Mouse (Mus musculus): Measurements from ENCODE around the gene Dynlt1b.
"Not testable (repeated sequence)": the region's sequence is repeated elsewhere in the genome, so short reads cannot be mapped to it uniquely, and the experiment has no call there.

The Dynlt1b gene

DNA sequence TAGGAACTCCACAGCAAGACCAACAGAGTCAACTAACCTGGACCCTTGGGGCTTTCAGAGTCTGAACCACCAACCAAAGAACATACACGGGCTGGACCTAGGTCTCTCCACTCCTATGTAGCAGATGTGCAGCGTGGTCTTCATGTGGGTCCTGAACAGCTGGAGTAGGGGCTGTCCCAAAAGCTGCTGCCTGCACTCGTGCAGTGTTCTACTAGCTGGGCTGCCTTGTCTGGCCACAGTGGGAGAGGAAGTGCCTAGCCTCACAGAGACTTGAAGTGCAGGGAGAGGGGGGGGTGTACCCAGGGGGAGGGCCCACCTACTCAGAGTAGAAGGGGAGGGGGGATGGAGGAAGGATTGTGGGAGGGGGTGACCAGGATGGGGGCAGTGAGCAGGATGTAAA lies 7.1 kb upstream of the Dynlt1b start:
- DNase-seq (ENCODE audit: low spot score in 2 of 2): not testable (repeated sequence)

DNA sequence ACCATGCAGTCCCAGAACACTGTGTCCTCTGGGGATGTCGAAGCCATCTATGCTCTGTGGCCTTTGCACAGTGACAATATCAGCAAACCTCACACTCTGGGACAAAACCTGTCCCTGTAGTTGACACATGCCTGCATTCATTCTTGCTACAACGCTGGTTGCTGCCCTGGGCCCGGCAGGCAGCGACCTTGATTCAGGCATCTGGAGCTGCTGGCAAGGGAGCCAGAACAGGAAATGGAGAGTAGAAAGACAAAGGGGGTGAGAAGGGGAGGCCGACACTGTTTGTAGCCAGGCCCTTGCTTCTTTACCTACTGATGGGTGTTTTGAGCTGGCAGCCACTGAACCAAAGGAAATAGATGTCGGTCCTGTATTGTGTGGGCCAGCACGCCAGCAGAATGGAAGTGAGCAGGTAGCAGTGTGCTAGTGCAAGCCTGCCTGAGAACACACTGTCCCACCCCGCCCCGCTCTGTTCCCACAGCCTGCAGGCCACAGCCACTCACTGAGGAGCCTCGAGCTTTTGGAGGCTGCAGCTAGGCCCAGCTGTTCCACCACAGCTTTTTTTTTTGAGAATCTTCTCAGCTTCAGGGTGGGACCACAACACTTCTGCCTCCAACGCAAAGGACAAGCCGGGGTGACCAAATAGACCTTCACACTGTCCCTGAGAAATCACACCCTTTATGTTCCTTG lies 5.5 kb upstream of the Dynlt1b start:
- DNase-seq (ENCODE audit: low spot score in 2 of 2): not testable (repeated sequence)

DNA sequence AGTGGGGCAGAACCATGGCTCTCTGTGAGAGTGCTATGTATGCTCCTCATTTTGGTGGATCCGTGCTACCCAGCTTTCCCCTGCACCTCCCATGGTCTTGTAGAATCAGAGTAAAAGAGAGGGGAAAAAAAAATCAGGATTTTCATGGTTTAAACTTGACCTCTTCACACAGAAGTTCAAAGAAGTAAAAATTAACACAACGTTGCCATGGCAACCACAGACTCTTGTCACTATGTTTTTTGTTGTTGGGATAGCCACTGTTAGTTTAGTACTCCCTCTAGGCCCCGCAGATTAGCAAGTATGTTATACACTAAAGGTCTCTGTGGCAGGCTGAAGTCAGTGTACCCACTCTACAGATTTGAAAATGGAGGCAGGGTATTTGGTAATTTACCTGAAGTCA lies 4.6 kb upstream of the Dynlt1b start:
- not testable (repeated sequence) for DNase-seq (ENCODE audit: low spot score in 2 of 2)

DNA sequence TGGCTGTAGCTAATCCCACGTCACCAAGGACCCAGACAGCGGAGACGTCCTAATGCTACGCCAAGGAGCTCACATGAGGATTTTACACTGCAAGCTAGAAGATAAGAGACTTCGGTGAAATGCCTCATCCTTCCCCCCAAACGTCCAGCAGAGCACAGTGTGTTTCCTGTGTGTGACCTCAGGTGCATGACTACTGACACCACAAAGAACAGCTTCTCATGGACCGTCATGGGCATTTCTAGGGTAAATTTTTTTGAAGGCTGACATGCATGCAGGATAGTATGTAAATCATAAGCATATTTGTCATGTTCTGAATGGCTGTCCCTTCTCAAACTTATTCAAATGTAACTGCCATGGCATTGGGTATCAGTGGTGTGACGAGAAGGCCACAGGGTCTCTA lies 3.0 kb upstream of the Dynlt1b start:
- not testable (repeated sequence) for DNase-seq (ENCODE audit: low spot score in 2 of 2)

DNA sequence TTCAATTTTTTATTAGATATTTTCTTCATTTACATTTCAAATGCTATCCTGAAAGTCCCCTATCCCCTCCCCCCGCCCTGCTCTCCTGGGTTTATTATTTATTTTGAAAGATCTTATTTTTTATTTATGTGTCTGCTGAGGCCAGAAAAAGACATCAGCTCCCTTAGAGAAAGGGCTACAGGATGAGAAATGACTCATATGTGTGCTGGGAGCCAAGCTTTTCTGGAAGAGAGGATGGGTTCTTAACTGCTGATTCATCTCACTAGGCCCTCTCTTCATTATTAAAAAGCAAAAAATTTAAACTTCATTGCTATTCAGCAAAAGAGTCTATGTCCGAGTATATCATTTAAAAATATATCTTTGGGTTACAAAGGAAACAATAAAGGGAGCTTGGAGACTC lies 986 bp upstream of the Dynlt1b start:
- not testable (repeated sequence) for DNase-seq (ENCODE audit: low spot score in 2 of 2)

DNA sequence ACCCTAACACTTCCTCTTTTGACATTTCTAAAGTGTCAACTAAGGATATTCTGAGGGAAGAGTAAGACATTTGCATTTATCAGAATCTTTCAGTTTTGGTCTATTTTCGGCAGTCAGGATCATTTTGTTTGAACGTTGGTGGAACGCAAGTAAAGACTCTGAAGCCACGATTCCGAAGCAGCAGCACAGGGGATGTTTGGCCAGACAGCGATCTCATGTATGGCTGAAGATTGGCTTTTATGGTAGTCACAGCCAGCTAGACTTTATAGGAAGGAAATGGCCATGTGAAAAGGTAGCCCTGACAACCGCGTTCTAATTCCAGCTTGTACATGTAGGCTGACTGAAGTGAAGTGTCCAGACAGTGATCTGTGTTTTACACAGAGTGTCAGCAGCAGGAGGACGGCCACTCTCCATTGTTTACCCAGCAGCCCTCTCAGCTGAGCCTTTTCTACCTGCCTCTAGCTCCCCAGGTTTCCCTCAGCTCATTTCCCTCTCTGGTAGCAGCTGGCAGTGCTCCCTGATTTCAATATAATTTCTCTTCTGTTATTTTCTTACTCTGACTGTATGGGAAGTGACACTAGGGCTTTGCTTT lies 594 bp downstream of the Dynlt1b start:
- not testable (repeated sequence) for DNase-seq (ENCODE audit: low spot score in 2 of 2)

DNA sequence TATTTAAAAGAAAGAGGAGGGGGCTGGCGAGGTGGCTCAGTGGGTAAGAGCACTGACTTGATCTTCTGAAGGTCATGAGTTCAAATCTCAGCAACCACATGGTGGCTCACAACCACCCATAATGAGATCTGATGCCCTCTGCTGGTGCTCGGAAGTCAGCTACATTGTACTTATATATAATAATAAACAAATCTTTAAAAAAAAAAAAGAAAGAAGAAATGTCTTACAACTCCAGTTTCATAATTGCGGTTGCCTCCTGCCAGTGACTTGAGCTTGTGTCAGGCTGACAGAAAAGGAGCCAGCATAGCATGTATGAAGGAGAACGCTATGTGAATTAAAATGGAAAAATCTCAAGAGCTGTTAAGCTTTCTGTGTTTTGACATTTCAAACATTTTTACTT lies 2.5 kb downstream of the Dynlt1b start:
- DNase-seq (ENCODE audit: low spot score in 2 of 2): not testable (repeated sequence)

DNA sequence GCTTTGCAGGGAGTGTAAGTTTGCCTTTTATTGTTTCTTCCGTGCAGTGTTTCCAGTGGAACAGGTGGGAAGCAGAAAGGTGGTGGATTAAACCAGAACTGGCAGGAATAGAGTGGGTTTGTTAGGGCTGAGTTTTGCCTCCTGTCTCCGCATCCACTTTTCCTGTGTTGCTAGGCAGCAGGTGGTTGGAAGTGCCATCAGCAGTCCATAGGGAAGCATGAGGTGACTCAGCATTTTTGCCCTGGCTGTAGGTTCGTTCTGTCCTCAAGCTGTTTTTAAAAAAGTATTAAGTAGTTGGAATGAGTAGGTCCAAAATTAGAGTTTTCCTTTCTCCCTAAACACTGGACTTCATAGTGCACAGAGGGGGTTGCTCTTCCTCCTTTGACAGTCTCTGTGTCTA lies 3.8 kb downstream of the Dynlt1b start:
- peak in 1 of 2 experiments; percentile 24 for DNase-seq (ENCODE audit: low spot score in 2 of 2)

DNA sequence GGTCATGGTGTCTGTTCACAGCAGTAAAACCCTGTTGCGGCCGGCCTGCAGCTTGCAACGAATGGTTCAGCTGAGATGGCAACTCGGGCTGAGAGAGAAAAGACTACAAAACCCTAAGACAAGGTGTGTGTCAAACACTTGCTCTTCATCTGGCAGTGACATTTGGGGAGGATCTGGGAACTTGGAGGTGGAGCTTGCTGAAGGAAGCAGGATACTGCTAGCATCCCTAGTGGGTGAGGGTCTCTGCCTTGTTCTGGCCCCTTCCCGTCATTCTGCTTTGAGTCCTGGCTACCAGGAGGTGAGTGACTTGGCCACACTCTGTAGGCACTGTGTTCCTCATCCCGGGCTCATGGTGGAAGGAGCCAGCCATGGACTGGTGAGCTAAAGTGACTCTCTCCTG lies 8.2 kb downstream of the Dynlt1b start:
- not testable (repeated sequence) for DNase-seq (ENCODE audit: low spot score in 2 of 2)

DNA sequence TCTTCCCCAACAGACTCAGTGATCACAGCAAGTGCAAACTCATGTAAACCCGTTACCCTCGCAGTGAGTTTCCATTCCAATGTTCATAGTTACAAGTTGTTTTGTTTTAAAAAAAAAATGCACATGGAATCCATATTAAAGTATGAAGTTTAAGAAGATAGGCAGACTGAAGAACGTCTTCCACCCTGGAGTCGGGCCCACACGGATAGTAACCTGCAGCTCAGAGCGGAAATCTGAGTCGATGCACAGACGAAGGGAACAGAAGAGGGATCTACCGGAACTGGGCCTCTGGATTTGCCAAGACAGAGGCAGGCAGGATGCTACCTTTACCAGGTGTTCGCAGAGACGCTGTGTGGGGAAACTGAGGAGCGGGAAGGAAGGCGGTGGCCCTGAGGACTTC lies 10.0 kb downstream of the Dynlt1b start:
- not testable (repeated sequence) for DNase-seq (ENCODE audit: low spot score in 2 of 2)

DNA sequence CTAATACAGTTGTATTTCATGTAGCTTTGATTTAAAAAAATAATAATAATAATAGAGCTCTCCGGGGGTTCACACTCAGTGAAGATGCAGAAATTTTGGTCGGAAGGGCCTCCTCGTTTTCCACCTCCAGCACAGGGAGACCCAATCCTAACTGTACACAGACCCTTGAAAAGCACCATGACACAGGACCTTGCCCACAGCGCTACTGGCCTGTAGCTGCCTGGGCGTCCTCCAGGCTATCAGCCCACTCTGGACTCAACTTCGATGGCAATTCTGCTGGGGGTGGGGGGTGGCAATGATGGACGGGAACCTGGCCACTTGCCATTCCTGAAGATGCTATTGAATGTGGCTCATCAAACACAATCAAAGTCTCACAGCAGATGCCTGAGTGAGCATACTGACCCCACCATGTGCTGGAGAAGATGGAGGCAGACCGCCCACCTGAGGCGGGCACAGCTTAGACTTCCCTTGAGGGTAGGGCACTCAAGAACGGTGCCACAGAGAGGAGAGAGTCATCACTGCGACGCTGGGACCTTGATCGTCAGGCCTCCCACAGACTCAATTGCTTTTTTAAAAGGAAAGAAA lies 10.7 kb downstream of the Dynlt1b start:
- not testable (repeated sequence) for DNase-seq (ENCODE audit: low spot score in 2 of 2)

DNA sequence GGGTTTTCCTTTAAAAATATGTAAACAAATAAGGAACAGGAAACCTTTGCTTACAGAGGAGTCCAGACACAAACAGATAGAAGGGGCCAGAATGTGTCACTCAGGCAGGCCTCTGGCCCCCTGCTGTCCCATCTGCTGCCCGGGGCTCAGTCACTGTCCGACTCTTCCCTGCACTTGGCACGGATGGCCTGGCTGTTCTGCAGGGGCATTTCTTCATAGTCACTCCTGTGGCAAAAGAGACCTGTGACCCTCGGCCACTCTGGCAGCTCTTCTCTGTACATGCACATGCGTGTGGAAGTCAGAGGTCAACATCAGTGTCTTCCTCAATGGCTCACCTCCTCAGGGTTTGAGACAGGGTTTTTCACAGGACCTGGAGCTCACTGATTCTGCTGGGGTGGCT lies 11.3 kb downstream of the Dynlt1b start:
- not testable (repeated sequence) for DNase-seq (ENCODE audit: low spot score in 2 of 2)

DNA sequence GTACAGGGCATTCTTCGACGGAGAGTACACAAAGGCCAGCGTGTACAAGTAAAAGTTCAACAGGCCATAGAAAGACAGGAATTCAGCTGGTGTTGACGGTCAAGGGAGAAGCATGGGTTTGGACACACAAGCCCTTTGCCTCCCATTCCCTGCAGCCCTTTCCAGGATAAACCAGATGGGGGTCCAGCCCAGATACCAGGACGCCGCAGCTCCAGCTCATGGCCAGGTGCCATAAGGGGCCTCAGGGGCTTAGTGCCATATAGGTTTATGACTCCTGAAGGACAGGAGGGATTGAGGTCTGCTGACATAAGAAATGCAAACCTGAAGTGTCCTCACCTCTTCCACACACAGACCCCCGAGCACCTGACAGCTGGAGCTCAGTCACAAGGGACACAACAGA lies 12.6 kb downstream of the Dynlt1b start:
- not testable (repeated sequence) for DNase-seq (ENCODE audit: low spot score in 2 of 2)

DNA sequence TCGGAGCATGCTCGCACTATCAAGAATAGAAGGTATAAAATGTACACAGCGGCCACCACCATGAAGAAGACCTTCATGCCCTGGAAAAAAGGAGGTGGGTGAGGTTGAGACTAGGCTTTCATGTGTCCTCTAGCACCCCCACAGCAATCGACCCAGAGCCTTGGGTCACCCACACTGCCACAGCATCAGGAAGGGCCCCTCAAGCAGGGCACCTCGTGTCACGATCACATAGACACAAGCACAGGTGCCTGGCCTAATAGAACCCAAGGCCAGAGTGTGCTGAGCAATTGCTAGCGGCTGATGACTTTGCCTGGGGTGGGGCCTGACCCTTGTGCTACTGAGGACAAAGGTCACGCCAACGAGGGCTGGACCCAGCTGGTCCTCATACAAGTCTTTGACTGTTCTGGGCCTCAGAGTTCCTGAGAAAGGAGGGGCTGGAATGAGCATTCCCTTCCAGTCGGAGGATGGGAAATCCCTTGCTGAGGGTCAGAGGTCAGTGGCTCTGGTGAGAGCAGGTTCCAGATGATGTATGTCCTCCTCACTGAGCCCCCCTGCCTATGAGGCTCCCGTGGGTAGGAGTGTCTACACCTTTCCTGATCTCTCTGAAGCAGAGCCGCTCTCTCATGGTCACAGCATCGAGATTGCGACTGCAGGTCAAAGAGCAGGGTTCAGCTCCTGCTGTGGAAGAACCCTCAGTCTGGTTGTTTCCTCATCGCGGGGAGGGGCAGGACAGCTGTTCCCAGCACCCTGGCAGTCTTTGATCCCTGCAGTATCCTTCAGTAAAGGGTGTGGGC lies 16.1 kb downstream of the Dynlt1b start:
- not testable (repeated sequence) for DNase-seq (ENCODE audit: low spot score in 2 of 2)

DNA sequence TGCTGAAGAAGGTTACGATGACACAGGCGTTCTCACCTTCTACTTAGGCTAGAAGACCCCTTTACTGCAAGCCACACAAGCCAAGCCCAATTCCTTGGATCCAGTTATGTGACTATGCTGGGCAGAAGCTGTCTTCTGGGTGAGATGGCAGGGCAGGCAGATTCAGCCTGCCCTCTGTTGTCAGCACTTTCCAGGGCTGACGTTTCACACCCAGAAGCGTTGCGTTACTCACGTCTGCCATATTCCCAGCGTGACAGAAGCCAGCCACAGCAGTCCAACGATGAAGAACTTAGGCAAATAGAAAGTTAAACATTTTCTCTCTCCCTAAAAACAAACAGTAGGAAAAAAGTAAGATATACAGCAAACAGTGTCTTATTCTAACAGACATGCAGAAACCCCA lies 18.4 kb downstream of the Dynlt1b start:
- not testable (repeated sequence) for DNase-seq (ENCODE audit: low spot score in 2 of 2)

DNA sequence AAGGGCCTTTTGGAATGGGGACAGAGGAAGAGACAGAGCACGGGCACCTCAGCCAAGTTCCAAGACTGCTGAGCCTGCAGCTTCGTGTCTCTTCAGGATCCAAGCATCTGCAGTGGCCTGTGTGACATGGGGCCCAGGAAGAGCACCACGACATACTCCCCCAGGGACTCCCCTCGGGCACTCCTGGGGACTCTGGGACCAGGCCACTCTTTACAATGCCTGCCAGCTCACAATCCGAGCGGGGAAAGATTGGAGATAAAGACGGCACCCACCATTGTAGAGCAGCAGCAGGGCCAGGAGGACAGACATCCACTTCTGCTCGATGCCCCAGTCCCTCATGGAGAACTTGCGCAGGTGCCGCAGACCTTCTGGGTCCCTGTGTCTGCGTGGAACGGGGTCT lies 19.3 kb downstream of the Dynlt1b start:
- DNase-seq (ENCODE audit: low spot score in 2 of 2): not testable (repeated sequence)

DNA sequence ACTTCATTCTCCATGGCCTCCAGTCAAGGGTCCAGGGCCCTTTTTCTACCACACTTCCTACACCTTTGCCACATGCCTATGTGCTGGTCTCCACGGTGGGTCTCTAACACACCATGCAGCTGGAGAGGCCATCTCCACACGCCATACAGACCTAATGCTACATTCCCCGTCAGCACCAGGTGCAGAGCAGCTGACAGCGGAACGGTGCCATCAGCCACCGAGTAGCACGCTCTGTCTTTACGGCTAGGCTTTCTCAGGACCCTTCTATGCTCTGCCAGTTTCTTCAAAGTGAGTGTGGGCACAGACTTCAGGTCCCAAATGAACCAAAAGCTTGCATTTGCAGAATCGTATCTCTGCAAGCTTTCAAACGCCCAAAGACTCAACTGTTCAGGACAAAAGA lies 21.3 kb downstream of the Dynlt1b start:
- DNase-seq (ENCODE audit: low spot score in 2 of 2): not testable (repeated sequence)

DNA sequence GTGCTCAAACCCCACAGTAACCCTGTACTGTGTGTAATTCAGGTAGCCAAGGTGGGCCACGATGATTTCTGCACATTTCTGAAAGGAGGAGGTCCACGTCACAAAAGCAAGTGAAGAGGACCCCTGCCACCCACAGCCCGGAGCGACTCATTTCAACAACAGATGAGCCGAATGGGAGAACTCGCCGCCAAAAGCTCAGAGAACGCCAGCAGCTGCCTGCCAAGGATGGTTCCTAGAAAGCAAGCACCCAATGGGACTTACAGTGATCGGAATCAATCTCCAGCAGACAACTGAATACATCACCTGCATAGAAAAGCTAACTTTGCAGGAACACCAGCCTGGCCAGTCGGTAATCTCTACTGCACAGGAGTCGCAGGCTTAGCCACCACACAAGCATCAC lies 22.8 kb downstream of the Dynlt1b start:
- DNase-seq (ENCODE audit: low spot score in 2 of 2): peak in 1 of 2 experiments; percentile 62

DNA sequence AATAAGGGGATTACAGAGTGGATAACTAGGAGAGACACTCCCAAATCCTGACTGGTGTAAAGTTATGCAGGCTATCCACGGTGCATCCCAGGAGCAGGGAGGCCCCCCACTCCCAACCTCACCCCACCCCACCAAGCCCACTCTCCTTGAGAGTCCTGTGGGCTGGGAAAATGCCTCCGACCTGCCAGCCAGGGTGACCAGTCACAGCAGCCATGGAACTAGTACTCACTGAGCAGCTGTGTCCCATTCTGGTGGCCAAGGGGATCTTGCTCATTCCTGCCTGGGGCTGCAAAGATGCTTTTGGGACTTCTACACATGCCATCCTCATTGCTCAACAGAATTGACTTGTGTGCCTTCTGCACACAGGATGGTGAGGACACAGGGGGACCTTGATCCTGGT lies 24.8 kb downstream of the Dynlt1b start:
- not testable (repeated sequence) for DNase-seq (ENCODE audit: low spot score in 2 of 2)

DNA sequence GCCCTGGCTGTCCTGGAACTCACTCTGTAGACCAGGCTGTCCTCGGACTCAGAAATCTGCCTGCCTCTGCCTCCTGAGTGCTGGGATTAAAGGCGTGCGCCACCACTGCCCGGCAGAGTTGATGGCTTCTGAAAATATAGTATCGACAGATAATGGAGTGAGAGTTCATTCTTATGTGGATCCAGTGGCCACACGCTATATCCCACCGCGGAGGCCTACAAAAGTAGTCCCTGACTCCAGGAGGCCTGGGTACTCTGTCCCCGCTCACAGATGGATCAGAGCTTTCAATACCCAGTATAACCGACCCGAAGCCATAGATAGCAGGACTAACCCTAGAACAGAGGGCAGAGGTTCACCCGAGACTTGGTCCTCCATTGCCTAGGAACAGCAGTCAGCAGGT lies 26.0 kb downstream of the Dynlt1b start:
- DNase-seq (ENCODE audit: low spot score in 2 of 2): not testable (repeated sequence)

DNA sequence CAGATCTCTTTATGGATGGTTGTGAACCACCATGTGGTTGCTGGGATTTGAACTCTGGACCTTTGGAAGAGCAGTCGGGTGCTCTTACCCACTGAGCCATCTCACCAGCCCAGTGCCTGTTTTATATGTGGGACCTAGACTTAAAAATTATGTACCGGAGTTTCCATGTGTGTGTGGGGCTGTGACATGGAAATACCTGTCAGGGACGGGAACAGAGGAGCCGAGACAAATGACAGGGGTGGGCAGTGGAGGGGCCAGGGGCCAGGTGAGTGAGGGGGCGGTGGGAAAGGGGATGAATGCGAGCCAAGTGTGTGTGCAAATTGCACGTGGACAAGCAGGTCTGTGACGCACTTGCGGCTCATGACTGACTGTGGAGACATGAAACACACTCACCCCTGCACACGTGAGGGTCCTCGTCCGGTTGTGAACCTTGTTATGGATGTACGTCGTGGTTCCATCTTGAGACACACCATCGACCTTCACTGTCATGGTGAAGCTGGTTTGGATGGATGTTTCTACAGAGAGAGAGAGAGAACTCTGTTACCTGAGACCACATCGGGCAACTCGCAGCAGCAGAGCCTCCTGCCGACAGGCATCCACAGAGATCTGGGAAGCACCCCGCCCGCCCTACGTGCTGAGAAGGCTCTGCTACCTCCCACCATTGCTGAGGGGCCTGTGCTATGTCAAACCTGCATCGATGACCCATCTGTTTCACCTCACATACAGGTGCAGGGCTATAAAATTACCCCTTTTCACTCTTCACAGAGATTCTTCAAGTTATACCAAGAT lies 26.9 kb downstream of the Dynlt1b start:
- DNase-seq (ENCODE audit: low spot score in 2 of 2): not testable (repeated sequence)

Data from frontal cortex, postnatal 25 days (tissue).